Mouse (Mus musculus): ENCODE measurements at regions not wholly inside any gene's neighbourhood (a gene's known extent, or its start where the extent isn't known, plus 50 kb on each side); places are given as distances from the start of the nearest gene placed in this dataset.

GRCm38 (mm10) chr5:73919936-73920335, 148.3 kb downstream of the Usp46 start:
- no peaks in the 10 kb centered on the region for H3K9me3 ChIP-seq (ENCODE audit: control insufficient read depth)
- H3K4me2 ChIP-seq (replicated peaks; ENCODE audit: low read depth), result no peak overlapping the region
- no peak overlapping the region for H3K9ac ChIP-seq (ENCODE audit: low read depth, low read length)
- no peaks in the 10 kb centered on the region for H3K27me3 ChIP-seq (replicated peaks; ENCODE audit: control insufficient read depth, insufficient read depth, low read length)
- WGBS, result 83% methylated on average over 6 of the region's 6 CpGs
- no peak for TF ChIP-seq CTCF (IDR thresholded peaks at IDR 0.05; ENCODE audit: low read depth)
- H3K4me1 ChIP-seq (replicated peaks; ENCODE audit: control insufficient read depth, insufficient read depth, low read length), result no peaks in the 10 kb centered on the region
- no peak overlapping the region for H3K4me3 ChIP-seq (ENCODE audit: low read depth, low read length)
- no peaks in the 10 kb centered on the region for H3K36me3 ChIP-seq (ENCODE audit: control insufficient read depth, insufficient read depth)
- no peak for ATAC-seq
- H3K27ac ChIP-seq (ENCODE audit: low read depth, low read length), result no peak overlapping the region

- Histone ChIP-seq H3K9ac (ENCODE audit: low read depth, low read length) (no peak overlapping the region), H3K4me3 (ENCODE audit: low read depth, low read length) (no peak overlapping the region), H3K4me1 (replicated peaks; ENCODE audit: control insufficient read depth, insufficient read depth, low read length) (no peaks in the 10 kb centered on the region), H3K27ac (ENCODE audit: low read depth, low read length) (no peak overlapping the region), H3K9me3 (ENCODE audit: control insufficient read depth) (no peaks in the 10 kb centered on the region), H3K4me2 (replicated peaks; ENCODE audit: low read depth) (no peak overlapping the region), H3K27me3 (replicated peaks; ENCODE audit: control insufficient read depth, insufficient read depth, low read length) (no peaks in the 10 kb centered on the region), H3K36me3 (ENCODE audit: control insufficient read depth, insufficient read depth) (no peaks in the 10 kb centered on the region)
- WGBS, result 73% methylated on average over 9 of the region's 9 CpGs
- no peak for TF ChIP-seq CTCF (IDR thresholded peaks at IDR 0.05; ENCODE audit: low read depth)
- no peak for ATAC-seq
Measured at GRCm38 (mm10) chr5:73927534-73927933, 140.7 kb downstream of the Usp46 start.

GRCm38 (mm10) chr5:73928691-73929090, 139.5 kb downstream of the Usp46 start:
- Histone ChIP-seq H3K9ac (ENCODE audit: low read depth, low read length) (no peak overlapping the region), H3K36me3 (ENCODE audit: control insufficient read depth, insufficient read depth) (no peaks in the 10 kb centered on the region), H3K4me3 (ENCODE audit: low read depth, low read length) (no peak overlapping the region), H3K4me1 (replicated peaks; ENCODE audit: control insufficient read depth, insufficient read depth, low read length) (no peaks in the 10 kb centered on the region), H3K27ac (ENCODE audit: low read depth, low read length) (no peak overlapping the region), H3K9me3 (ENCODE audit: control insufficient read depth) (no peaks in the 10 kb centered on the region), H3K4me2 (replicated peaks; ENCODE audit: low read depth) (no peak overlapping the region), H3K27me3 (replicated peaks; ENCODE audit: control insufficient read depth, insufficient read depth, low read length) (no peaks in the 10 kb centered on the region)
- no peak for ATAC-seq
- WGBS, result 66% methylated on average over 10 of the region's 10 CpGs
- TF ChIP-seq CTCF (IDR thresholded peaks at IDR 0.05; ENCODE audit: low read depth), result no peak

GRCm38 (mm10) chr5:73930205-73930604, 138.0 kb downstream of the Usp46 start:
- Histone ChIP-seq H3K27ac (ENCODE audit: low read depth, low read length) (no peak overlapping the region), H3K36me3 (ENCODE audit: control insufficient read depth, insufficient read depth) (no peaks in the 10 kb centered on the region), H3K27me3 (replicated peaks; ENCODE audit: control insufficient read depth, insufficient read depth, low read length) (no peaks in the 10 kb centered on the region), H3K4me3 (ENCODE audit: low read depth, low read length) (no peak overlapping the region), H3K9me3 (ENCODE audit: control insufficient read depth) (no peaks in the 10 kb centered on the region), H3K4me1 (replicated peaks; ENCODE audit: control insufficient read depth, insufficient read depth, low read length) (no peaks in the 10 kb centered on the region), H3K9ac (ENCODE audit: low read depth, low read length) (no peak overlapping the region), H3K4me2 (replicated peaks; ENCODE audit: low read depth) (no peak overlapping the region)
- WGBS, result 73% methylated on average over 5 of the region's 5 CpGs
- no peak for ATAC-seq
- TF ChIP-seq CTCF (IDR thresholded peaks at IDR 0.05; ENCODE audit: low read depth), result no peak

DNA sequence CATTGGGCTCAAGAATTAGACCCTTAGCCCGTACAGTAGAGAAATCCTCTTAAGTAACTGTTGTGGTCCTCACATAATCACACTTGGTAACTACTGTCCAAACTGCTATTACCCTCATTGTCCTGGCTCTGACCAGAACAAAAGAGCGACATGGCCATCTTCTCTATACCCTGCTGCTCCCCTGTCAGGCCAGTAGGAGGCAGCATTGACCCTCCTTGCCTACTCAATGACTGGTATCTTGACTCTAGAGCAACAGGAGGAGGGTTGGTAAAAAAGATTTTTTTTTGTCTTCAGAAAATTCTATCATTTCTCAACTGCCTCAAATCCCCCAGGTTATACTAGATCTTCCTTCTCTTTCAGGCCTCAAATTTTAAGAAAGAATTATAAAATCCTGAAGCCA, 130.4 kb downstream of the Usp46 start:
- Histone ChIP-seq H3K4me1 (replicated peaks; ENCODE audit: control insufficient read depth, insufficient read depth, low read length) (no peaks in the 10 kb centered on the region), H3K9ac (ENCODE audit: low read depth, low read length) (no peak overlapping the region), H3K4me2 (replicated peaks; ENCODE audit: low read depth) (no peak overlapping the region), H3K27me3 (replicated peaks; ENCODE audit: control insufficient read depth, insufficient read depth, low read length) (no peaks in the 10 kb centered on the region), H3K4me3 (ENCODE audit: low read depth, low read length) (no peak overlapping the region), H3K9me3 (ENCODE audit: control insufficient read depth) (no peaks in the 10 kb centered on the region), H3K27ac (ENCODE audit: low read depth, low read length) (no peak overlapping the region), H3K36me3 (ENCODE audit: control insufficient read depth, insufficient read depth) (no peaks in the 10 kb centered on the region)
- TF ChIP-seq CTCF (IDR thresholded peaks at IDR 0.05; ENCODE audit: low read depth), result peak; percentile 82
- ATAC-seq, result no peak
- 54% methylated on average over 2 of the region's 2 CpGs for WGBS

DNA sequence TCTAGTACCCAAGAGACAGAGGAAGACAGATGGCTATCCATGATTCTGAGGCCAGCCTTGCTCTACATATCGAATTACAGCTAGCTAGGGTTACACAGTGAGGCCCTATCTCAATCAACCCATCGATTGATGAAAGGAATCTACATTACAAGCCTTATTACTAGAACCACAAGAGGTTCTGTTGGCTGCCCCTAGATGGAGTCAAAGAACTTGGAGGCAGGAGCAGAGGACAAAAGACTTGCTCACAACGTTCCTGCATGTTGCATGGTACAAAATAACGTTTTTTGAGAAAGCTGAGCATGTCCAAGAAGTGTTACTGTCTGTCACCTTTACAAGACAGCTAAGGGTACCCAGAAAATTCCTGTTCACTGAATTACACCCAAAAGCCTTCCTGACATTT, 129.8 kb downstream of the Usp46 start:
- ATAC-seq, result no peak
- TF ChIP-seq CTCF (IDR thresholded peaks at IDR 0.05; ENCODE audit: low read depth), result peak; percentile 59
- 56% methylated on average over 4 of the region's 4 CpGs for WGBS

GRCm38 (mm10) chr5:73942950-73943349, 125.3 kb downstream of the Usp46 start:
- WGBS, result 47% methylated on average over 3 of the region's 3 CpGs
- H3K4me2 ChIP-seq (replicated peaks; ENCODE audit: low read depth), result no peak overlapping the region

More for the DNA sequence above, 129.8 kb downstream of the Usp46 start:
- no peaks in the 10 kb centered on the region for H3K27me3 ChIP-seq (replicated peaks; ENCODE audit: control insufficient read depth, insufficient read depth, low read length)
- no peaks in the 10 kb centered on the region for H3K4me1 ChIP-seq (replicated peaks; ENCODE audit: control insufficient read depth, insufficient read depth, low read length)
- no peaks in the 10 kb centered on the region for H3K9me3 ChIP-seq (ENCODE audit: control insufficient read depth)
- H3K4me2 ChIP-seq (replicated peaks; ENCODE audit: low read depth), result no peak overlapping the region
- no peak overlapping the region for H3K4me3 ChIP-seq (ENCODE audit: low read depth, low read length)
- H3K27ac ChIP-seq (ENCODE audit: low read depth, low read length), result no peak overlapping the region
- no peaks in the 10 kb centered on the region for H3K36me3 ChIP-seq (ENCODE audit: control insufficient read depth, insufficient read depth)
- no peak overlapping the region for H3K9ac ChIP-seq (ENCODE audit: low read depth, low read length)

More at GRCm38 (mm10) chr5:73942950-73943349, 125.3 kb downstream of the Usp46 start:
- H3K4me3 ChIP-seq (ENCODE audit: low read depth, low read length), result no peak overlapping the region
- no peaks in the 10 kb centered on the region for H3K36me3 ChIP-seq (ENCODE audit: control insufficient read depth, insufficient read depth)
- H3K27ac ChIP-seq (ENCODE audit: low read depth, low read length), result no peak overlapping the region
- TF ChIP-seq CTCF (IDR thresholded peaks at IDR 0.05; ENCODE audit: low read depth), result no peak
- ATAC-seq, result no peak
- H3K9me3 ChIP-seq (ENCODE audit: control insufficient read depth), result no peaks in the 10 kb centered on the region
- H3K4me1 ChIP-seq (replicated peaks; ENCODE audit: control insufficient read depth, insufficient read depth, low read length), result no peaks in the 10 kb centered on the region
- no peak overlapping the region for H3K9ac ChIP-seq (ENCODE audit: low read depth, low read length)
- no peaks in the 10 kb centered on the region for H3K27me3 ChIP-seq (replicated peaks; ENCODE audit: control insufficient read depth, insufficient read depth, low read length)

All from intestine, postnatal 0 days (tissue).